Mouse (Mus musculus): ENCODE measurements around the gene Igflr1. TPM values are rescaled to one million over a fixed set of nuclear protein-coding genes. Genes with fewer than 3 reads are reported as not detected.

Gene Igflr1
- polyA plus RNA-seq, 1 experiment from 2014 or later: 6.6 TPM

- Histone ChIP-seq H3K27ac (no peak overlapping the region), H3K4me1 (replicated peaks) (peaks cover 19% of the 10 kb centered on the region), H3K9me3 (no peaks in the 10 kb centered on the region), H3K4me3 (replicated peaks) (no peak overlapping the region), H3K4me2 (replicated peaks) (no peak overlapping the region), H3K9ac (replicated peaks) (0 out of 2 replicates have a peak overlapping the region, but pooled peaks have one; percentile 14), H3K36me3 (no peaks in the 10 kb centered on the region), H3K27me3 (no peaks in the 10 kb centered on the region)
- WGBS: 56% methylated on average over 5 of the region's 5 CpGs
- ATAC-seq: no peak
Measured at GRCm38 (mm10) chr7:30592772-30593423, 27.7 kb downstream of the Igflr1 start.

GRCm38 (mm10) chr7:30593579-30594509, 28.6 kb downstream of the Igflr1 start:
- Histone ChIP-seq H3K36me3 (no peaks in the 10 kb centered on the region), H3K9ac (replicated peaks) (peak overlapping the region; percentile 45; the same call in 1 of the 2 replicates), H3K9me3 (no peaks in the 10 kb centered on the region), H3K4me3 (replicated peaks) (no peak overlapping the region), H3K27me3 (no peaks in the 10 kb centered on the region), H3K4me1 (replicated peaks) (peaks cover 19% of the 10 kb centered on the region), H3K4me2 (replicated peaks) (no peak overlapping the region), H3K27ac (no peak overlapping the region)
- no peak for ATAC-seq
- 68% methylated on average over 10 of the region's 10 CpGs for WGBS

GRCm38 (mm10) chr7:30594510-30595024, 29.3 kb downstream of the Igflr1 start:
- Histone ChIP-seq H3K4me3 (replicated peaks) (no peak overlapping the region), H3K4me2 (replicated peaks) (no peak overlapping the region), H3K36me3 (no peaks in the 10 kb centered on the region), H3K9me3 (no peaks in the 10 kb centered on the region), H3K9ac (replicated peaks) (no peak overlapping the region), H3K27me3 (no peaks in the 10 kb centered on the region), H3K4me1 (replicated peaks) (peaks cover 21% of the 10 kb centered on the region), H3K27ac (no peak overlapping the region)
- WGBS: 59% methylated on average over 4 of the region's 4 CpGs
- ATAC-seq: no peak

- no peak overlapping the region for H3K4me2 ChIP-seq (replicated peaks)
- ATAC-seq: no peak
- no peaks in the 10 kb centered on the region for H3K27me3 ChIP-seq
- no peaks in the 10 kb centered on the region for H3K9me3 ChIP-seq
- WGBS: 86% methylated on average over 5 of the region's 5 CpGs
- H3K36me3 ChIP-seq: no peaks in the 10 kb centered on the region
- no peak overlapping the region for H3K4me3 ChIP-seq (replicated peaks)
- peaks cover 24% of the 10 kb centered on the region for H3K4me1 ChIP-seq (replicated peaks)
- H3K9ac ChIP-seq (replicated peaks): no peak overlapping the region
- no peak overlapping the region for H3K27ac ChIP-seq
Measured at GRCm38 (mm10) chr7:30596093-30596492, 30.9 kb downstream of the Igflr1 start.

- no peak overlapping the region for H3K4me2 ChIP-seq (replicated peaks)
- H3K9me3 ChIP-seq: no peaks in the 10 kb centered on the region
- WGBS: 71% methylated on average over 5 of the region's 5 CpGs
- no peaks in the 10 kb centered on the region for H3K36me3 ChIP-seq
- no peak overlapping the region for H3K27ac ChIP-seq
- ATAC-seq: no peak
- H3K4me3 ChIP-seq (replicated peaks): no peak overlapping the region
- H3K9ac ChIP-seq (replicated peaks): no peak overlapping the region
- no peaks in the 10 kb centered on the region for H3K27me3 ChIP-seq
- H3K4me1 ChIP-seq (replicated peaks): peaks cover 20% of the 10 kb centered on the region
Measured at GRCm38 (mm10) chr7:30596811-30597210, 31.6 kb downstream of the Igflr1 start.

- peak within 1 kb of the TSS; percentile 35 for H3K4me2 ChIP-seq (replicated peaks)
- no peaks in the 10 kb centered on the region for H3K36me3 ChIP-seq
- no peak within 1 kb of the TSS for H3K27ac ChIP-seq
- H3K9me3 ChIP-seq: no peaks in the 10 kb centered on the region
- ATAC-seq: no peak
- H3K4me3 ChIP-seq (replicated peaks): no peak within 1 kb of the TSS
- H3K4me1 ChIP-seq (replicated peaks): peaks cover 14% of the 10 kb centered on the region
- no peaks in the 10 kb centered on the region for H3K27me3 ChIP-seq
- no peak within 1 kb of the TSS for H3K9ac ChIP-seq (replicated peaks)
- 95% methylated on average over 12 of the region's 12 CpGs for WGBS
Measured at GRCm38 (mm10) chr7:30598786-30599185, 33.6 kb downstream of the Igflr1 start, which contains the start of gene Zbtb32. Gene Zbtb32, minus strand, starts transcription at chr7:30598909.

- Histone ChIP-seq H3K4me2 (replicated peaks) (peak overlapping the region; percentile 35), H3K4me3 (replicated peaks) (0 out of 2 replicates have a peak overlapping the region, but pooled peaks have one; percentile 6), H3K4me1 (replicated peaks) (peaks cover 10% of the 10 kb centered on the region; the same call in 1 of the 2 replicates), H3K9ac (replicated peaks) (no peak overlapping the region), H3K36me3 (no peaks in the 10 kb centered on the region), H3K27ac (no peak overlapping the region), H3K27me3 (no peaks in the 10 kb centered on the region), H3K9me3 (no peaks in the 10 kb centered on the region)
- 2% methylated on average over 16 of the region's 16 CpGs for WGBS
- ATAC-seq: peak; percentile 99
Measured at GRCm38 (mm10) chr7:30599933-30600353, 34.7 kb downstream of the Igflr1 start.

GRCm38 (mm10) chr7:30600651-30601050, 35.4 kb downstream of the Igflr1 start:
- Histone ChIP-seq H3K9ac (replicated peaks) (0 out of 2 replicates have a peak overlapping the region, but pooled peaks have one; percentile 23), H3K4me3 (replicated peaks) (no peak overlapping the region), H3K4me1 (replicated peaks) (peaks cover 10% of the 10 kb centered on the region; the same call in 1 of the 2 replicates), H3K9me3 (no peaks in the 10 kb centered on the region), H3K27me3 (no peaks in the 10 kb centered on the region), H3K4me2 (replicated peaks) (0 out of 2 replicates have a peak overlapping the region, but pooled peaks have one; percentile 35), H3K27ac (no peak overlapping the region), H3K36me3 (no peaks in the 10 kb centered on the region)
- 0 out of 2 replicates have a peak, but pooled peaks have one; percentile 2 for ATAC-seq
- WGBS: 79% methylated on average over 7 of the region's 7 CpGs

GRCm38 (mm10) chr7:30602583-30602982, 37.4 kb downstream of the Igflr1 start:
- no peak overlapping the region for H3K4me2 ChIP-seq (replicated peaks)
- WGBS: 62% methylated on average over 3 of the region's 3 CpGs
- H3K9ac ChIP-seq (replicated peaks): no peak overlapping the region

GRCm38 (mm10) chr7:30604424-30604823, 39.2 kb downstream of the Igflr1 start:
- Histone ChIP-seq H3K4me2 (replicated peaks) (no peak overlapping the region), H3K4me3 (replicated peaks) (no peak overlapping the region), H3K27ac (no peak overlapping the region), H3K9me3 (no peaks in the 10 kb centered on the region), H3K9ac (replicated peaks) (no peak overlapping the region), H3K27me3 (no peaks in the 10 kb centered on the region), H3K4me1 (replicated peaks) (peaks cover 10% of the 10 kb centered on the region; the same call in 1 of the 2 replicates), H3K36me3 (no peaks in the 10 kb centered on the region)
- WGBS: 64% methylated on average over 8 of the region's 8 CpGs
- ATAC-seq: no peak

More at GRCm38 (mm10) chr7:30602583-30602982, 37.4 kb downstream of the Igflr1 start:
- Histone ChIP-seq H3K36me3 (no peaks in the 10 kb centered on the region), H3K4me1 (replicated peaks) (peaks cover 10% of the 10 kb centered on the region; the same call in 1 of the 2 replicates), H3K4me3 (replicated peaks) (no peak overlapping the region), H3K9me3 (no peaks in the 10 kb centered on the region), H3K27ac (no peak overlapping the region), H3K27me3 (no peaks in the 10 kb centered on the region)
- no peak for ATAC-seq

GRCm38 (mm10) chr7:30604944-30605343, 39.7 kb downstream of the Igflr1 start:
- H3K4me1 ChIP-seq (replicated peaks): peaks cover 6% of the 10 kb centered on the region; the same call in 1 of the 2 replicates
- no peak overlapping the region for H3K27ac ChIP-seq
- no peaks in the 10 kb centered on the region for H3K9me3 ChIP-seq
- no peak overlapping the region for H3K9ac ChIP-seq (replicated peaks)
- ATAC-seq: no peak
- no peaks in the 10 kb centered on the region for H3K36me3 ChIP-seq
- WGBS: 91% methylated on average over 8 of the region's 8 CpGs
- no peak overlapping the region for H3K4me3 ChIP-seq (replicated peaks)
- H3K4me2 ChIP-seq (replicated peaks): no peak overlapping the region
- H3K27me3 ChIP-seq: no peaks in the 10 kb centered on the region

Measured in midbrain, embryonic 13.5 days (tissue).